Mouse (Mus musculus): Measurements from ENCODE around the gene Mt1.

- TF ChIP-seq CTCF (IDR thresholded peaks at IDR 0.05; ENCODE audit: control insufficient read depth, insufficient read depth, insufficient replicate concordance, low read depth, low read length), result no peak
- no peak for TF ChIP-seq POLR2A (IDR thresholded peaks at IDR 0.05; ENCODE audit: control insufficient read depth, low read depth, low read length)
Measured at GRCm38 (mm10) chr8:94209639-94210038, 30.8 kb downstream of the Mt1 start.
